Mouse (Mus musculus): ENCODE measurements around the gene Fgf12. TPM values are rescaled to one million over a fixed set of nuclear protein-coding genes. Genes with fewer than 3 reads are reported as not detected.

Fgf12 gene
- 0.87 and 1.4 TPM in 2 replicates for polyA plus RNA-seq (2015; fragmentation: Nextera tagmentation; extraction: Ambion mirVana)

DNA sequence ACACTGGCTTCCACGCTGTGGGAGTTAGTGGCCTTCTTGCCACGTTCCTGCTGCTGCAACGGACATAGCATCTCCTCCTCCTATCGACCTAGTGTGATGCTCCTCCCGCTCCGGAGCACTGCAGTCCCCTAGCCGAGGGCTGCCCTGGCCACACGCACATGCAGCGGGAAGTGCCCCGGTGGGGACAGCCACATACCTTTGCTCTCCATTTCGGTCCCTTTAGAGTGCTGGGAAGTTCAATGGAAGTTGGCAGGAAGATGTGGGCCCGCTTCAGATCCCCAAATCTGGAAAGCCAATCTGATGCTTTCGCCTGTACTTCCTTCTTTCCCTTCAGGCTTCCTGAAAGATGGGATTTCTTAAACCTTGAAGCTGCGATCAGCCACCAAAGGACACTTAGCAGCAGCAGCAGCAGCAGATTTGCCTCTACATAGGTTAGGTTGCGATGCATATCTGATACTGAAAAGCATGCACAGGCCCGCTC lies at the start of gene Fgf12:
Fgf12 (minus strand) TSS at position 431 of the 481 bp plus-strand sequence.
- DNase-seq (ENCODE audit: low spot score) = no peak

DNA sequence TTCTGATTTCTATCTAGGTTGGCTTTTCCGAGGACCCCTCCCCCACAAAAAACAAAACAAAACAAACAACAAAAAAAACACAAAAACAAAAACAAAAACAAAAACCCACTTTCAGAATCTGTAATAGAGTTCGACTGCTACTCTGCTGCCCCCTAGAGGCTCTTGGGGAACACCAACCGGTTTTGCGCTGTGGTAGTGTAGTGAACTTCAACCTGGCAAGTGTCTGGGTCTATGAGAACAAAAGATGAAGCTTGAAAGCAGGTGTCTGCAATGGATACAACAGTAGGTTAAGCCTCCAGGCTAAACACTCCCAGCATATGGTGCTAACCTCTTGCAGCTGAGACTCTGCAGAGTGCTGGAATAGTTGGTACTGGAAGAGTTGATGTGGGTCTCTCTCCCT lies 40.2 kb upstream of the Fgf12 start:
- DNase-seq (ENCODE audit: low spot score) = peak; percentile 4

DNA sequence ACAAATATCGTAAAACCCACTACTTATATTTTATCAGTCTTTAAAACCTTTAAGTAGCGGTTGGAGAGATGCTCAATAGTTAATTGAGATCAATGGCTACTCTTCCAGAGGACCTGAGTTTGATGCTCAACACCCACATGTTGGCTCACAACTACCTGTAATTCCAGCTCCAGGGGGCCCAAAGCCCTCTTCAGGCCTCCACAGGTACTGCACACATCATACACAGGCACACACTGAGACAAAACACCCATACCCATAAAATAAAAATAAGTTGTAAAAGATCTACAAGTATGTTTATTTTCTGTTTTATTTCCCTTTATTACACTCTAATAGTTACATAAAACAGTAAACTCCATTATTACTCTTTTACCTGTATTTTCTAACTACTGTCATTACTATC lies 17.4 kb upstream of the Fgf12 start:
- DNase-seq (ENCODE audit: low spot score) = no peak

DNA sequence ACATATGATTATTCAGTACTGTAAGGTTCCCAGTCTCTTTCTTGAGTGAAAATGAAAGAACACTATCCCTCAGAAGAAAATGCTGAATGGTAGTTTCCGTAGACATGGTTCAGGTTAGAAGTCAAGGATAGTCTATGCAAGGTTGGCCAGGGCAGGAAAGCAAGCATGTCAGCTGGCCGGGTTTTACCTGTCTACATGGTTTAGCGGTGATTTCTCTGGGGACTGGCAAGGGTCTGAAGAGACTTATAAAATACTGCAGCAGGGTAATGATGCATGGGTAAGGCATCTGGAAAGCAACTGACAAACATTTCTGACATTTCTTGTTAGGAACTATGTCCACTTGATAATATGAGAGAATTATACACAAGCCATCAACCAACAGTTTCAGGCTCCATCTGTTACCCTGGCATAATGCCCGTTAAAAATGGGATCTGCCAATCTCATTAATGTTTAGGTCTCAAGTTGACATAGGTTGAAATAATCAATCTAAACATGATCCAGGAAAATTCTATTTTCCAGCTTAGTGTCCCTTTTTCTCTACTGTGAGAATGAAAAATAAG lies 8.6 kb upstream of the Fgf12 start:
- no peak for DNase-seq (ENCODE audit: low spot score)

DNA sequence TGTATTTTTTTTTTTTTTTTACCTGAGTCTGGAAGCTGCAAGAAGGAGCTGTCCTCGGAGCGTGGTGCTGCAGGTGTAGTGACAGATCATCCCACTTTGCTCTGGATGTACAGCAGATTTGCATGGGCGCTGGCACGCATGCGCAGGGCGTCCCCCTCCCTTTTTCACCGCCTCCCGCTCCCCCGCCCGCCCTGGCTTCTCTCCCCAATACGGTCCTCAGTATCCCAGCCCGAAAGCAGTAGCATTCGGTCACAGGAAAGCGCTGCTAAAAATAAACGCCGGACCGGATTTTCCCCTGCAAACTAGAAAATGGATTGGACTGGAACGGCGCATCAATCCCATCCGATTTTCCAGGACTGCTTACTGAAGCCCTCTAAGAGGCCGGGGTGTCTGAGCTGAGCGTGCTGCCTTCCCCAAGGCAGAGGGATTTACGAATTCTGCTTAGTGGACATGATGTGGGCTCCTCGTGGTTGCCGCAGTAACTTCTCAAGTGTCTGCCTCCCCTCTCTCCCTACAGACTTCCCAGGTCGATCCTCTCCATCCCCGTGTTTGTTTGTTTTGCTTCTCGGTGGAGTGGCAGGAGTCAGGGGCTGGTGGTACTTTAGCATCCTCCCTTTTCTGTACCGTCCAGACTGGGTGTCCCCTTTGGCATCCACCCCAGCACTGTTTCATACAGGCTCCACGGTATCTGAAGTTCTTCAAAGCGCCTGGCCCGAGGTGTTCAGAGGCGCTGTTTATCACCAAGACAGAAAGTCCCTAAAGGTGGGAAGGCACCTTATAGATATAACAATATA lies 453 bp upstream of the Fgf12 start:
- no peak for DNase-seq (ENCODE audit: low spot score)

DNA sequence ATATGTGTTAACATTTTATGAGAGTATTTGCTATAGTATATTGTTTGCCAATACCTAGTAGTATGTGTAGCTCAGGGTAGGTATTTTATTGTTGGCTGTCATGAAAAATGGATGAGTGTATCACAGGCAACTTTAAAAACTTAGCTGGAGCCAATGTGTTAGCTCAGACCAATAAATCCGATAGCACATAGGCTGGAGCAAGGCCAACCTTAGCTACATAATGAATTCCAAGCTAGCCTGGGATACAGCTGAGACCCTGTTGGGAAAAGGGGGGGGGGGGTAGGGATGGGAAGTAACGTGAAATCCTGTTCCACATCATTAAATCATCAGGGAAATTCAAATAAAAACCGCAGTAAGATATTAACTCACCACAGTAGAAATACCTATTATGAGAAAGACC lies 18.4 kb downstream of the Fgf12 start:
- DNase-seq (ENCODE audit: low spot score) = no peak

DNA sequence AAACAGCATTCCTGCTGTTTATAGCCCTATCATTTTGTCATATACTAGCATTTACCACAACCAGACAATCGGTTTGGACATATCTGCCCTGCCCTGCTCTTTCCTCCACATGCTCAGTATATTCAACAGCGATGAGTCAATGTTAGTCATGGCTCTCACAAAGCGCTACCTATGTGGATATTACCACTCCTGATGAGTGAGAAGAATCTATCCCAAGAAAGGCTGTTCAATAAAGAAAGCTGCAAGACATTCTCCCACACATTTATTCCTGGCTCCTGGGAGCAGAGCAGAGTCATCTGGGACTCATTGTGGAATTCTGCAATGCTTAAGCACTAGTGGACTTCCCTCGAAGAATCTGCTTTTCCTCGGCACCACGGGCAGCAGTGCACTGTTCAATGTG lies 26.1 kb downstream of the Fgf12 start:
- DNase-seq (ENCODE audit: low spot score) = no peak

DNA sequence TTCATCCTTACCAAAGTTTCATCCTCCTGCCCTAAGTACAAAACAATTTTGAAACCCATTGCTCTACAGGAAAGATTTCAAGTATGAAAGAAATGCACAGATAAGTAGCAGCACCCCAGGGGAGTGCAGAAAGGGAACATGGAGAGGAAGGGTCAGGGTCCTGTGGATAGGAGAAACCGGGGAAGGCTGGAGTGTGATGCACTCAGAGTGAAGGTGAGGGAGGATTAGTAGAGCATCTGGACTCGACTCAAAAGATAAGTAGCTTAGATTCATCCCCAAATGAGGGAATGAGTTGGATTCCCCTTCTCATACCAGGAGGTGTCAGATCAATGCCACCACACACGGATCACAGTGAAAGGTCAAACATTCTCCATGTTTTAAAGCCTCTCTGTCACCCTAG lies 46.2 kb downstream of the Fgf12 start:
- DNase-seq (ENCODE audit: low spot score) = no peak

DNA sequence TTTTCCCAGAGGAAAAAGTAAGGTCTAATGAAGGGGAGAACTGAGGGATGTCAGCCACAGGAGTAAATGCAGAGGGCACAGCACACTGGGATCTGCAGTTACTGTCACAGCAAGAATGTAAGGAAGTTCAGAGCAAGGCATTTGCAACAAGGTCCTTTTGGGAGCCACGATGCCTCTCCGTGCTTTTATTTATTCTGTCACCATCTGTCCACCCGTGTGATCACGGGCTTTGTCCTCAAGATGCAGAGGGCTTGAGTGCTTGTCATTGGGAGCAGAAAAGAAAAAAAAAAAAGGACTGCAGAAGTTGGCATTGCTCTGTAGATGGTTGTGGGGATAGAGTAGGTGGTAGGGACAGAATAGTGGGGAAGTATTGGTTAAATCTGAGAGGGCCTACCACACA lies 52.5 kb downstream of the Fgf12 start:
- DNase-seq (ENCODE audit: low spot score) = no peak

DNA sequence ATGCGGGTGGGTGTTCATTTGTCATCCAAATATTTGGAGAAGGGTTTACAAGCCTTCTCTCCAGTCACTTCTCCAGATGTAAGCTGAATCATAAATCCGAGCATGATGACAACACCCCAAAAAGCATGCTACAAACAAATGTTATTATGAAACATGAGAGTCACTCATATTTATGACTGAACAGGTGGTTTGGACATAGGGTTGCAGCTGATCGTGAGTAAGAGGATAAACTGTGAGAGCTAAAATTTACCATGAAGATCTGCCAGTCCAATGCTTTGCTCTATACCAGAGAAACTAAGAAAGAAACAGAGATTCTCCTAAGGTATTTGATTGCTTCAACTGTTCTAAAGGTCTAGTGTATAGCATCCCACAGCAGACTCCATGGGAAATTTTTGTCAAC lies 56.0 kb downstream of the Fgf12 start:
- no peak for DNase-seq (ENCODE audit: low spot score)

DNA sequence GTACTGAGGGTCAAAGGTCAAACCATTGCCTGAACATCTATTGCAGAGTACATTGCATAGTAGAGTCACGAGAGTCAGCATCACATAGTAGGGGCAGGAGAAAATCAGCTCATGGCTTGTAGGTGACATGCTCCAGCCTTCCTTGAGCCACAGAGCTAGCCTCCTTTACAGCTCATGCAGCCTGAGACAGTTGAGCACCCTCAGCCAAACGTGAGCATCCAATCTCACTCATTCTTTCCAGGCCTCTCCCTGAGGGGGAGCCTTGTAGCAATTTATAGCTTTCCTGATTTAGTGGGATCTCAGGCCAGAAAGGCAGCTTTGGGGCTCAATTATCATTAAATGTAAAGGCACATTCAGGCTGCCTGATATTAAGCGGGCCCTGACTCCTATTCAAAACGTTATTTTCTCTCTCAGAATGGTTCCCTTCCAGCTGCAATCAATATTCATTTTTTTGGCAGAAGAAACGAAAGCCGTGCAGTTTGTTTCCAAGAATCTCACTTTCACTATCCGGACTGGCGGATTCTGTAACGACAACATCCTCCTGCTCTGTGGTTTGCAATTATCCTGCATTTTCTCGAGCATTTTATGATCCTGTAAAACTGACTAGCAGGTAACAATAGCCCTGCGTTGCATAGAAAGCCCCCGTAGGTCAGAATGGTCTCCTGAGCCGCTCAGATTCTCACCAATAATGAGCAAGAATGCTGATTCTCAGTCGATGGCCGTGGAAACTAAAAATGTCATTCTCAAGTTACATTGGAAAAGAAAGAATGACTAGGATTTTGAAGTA lies 58.6 kb downstream of the Fgf12 start:
- no peak for DNase-seq (ENCODE audit: low spot score)

DNA sequence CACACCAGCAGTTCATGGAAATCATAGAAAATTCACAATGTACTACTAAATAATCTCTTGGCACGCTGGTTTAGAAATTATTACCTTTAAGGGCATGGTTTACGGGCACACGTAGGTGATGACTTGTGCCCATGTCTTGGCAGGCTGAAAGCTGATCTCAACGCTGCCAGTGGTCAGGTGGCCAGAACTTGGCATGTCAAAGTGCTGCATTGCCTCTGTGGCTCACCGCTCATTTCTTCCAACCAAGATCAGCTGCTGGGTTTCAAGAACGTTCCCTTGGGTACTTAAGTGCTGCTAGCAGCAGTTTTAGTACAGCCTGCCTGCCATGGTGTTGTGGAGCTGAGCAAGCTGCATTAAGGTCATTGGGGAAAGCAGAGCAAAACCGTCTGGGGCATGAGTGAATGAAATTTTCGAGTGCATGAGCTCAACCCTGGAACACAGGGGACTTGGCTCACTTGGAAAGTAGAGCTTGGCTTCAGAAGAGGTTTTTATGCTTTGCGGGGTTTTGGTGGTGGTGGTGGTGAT lies 63.9 kb downstream of the Fgf12 start:
- DNase-seq (ENCODE audit: low spot score) = no peak

DNA sequence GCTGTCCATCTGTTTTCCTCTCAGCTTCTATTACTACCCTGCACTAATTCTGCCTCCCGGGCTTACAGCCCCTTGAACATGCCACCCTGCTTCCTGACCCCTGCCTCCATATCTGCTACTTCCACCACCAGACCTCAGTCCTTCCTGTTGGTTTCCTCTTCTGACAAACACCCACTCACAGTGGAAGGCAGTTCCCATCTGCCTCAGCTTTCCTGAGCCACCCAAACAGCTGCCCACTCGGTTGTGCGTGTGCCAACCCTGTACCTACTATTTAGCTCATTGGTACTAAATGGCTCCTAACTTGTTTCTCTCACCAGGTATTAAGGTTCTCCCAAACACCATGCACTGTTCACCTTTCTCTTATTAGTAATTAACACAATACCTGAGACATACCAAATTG lies 71.2 kb downstream of the Fgf12 start:
- DNase-seq (ENCODE audit: low spot score) = no peak

DNA sequence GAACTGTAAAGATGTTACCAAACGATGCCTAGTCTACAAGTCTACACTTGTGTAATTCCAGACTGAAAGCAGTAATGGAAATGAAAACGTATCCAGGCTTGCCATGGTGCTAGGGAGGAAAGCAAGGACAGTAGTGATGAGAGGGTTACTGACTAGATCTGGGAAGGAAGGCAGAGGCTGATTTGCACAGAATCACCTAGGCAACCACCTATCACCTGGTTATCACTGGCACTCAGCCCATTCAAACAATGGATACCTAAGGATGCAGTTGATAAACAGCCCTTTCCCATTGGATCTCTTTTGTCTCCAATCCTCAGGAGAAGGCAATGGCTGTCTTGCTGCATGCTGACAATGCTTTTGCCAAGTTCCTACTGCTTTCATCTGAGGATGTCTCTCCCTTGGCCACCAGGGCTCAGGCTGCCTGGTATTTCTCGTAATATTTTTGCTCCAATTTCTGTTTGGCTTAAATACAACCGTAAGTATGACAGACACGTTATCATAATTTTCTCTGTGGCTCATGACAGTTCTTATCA lies 84.0 kb downstream of the Fgf12 start:
- DNase-seq (ENCODE audit: low spot score) = no peak

DNA sequence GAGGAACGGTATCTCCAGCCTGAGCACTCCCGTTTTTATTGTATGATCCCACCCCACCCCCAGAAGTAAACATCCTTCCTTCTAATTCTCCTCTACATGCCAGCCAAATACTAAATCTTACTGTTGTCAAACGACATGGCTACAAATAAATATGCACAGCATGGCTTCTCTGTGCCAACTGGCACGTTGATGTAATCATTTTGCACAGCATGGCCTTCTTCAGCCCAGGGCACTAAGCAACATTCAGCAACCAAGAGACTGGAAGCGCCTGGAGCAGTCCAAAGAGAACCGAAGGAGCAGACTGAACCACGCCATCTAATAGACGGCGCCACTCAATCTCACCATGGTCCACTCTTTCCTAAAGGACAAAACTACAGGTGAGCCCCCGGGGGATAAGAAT lies 100.2 kb downstream of the Fgf12 start:
- no peak for DNase-seq (ENCODE audit: low spot score)

DNA sequence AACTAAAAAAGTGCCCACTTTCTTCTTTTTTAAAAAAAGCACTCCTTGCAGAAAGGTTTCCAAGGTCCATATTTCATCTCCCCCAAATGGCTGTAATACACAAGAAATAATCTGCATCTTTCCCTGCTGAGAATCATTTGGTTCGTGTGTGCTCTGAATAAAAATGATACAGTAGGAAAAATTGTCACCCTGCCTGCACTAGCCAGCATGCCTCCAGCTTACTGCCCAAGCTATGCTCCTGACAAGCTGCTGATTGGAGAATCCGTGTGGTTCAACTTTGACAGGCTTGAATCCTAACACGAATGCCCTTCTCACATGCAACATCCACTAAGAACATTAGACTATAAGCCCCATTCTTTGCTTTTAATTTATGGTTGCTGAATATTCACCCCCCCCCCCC lies 102.3 kb downstream of the Fgf12 start:
- no peak for DNase-seq (ENCODE audit: low spot score)

DNA sequence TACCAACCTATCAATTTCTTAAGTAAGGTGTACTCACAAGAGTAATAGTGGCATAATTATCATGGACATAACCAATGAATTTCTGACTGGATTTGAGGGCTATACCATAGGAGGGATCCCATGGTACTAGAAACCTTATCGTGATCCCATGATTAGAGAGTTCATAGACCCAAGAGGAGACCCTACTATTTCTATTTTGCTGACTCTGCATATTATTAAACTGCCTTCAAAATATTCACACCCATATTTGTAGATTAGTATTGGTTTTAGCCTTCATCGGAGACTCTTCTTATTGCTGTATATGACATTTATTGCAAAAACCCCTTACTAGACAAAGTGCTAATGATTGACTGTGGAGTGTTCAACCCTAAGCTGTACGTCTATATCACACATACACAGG lies 107.8 kb downstream of the Fgf12 start:
- no peak for DNase-seq (ENCODE audit: low spot score)

DNA sequence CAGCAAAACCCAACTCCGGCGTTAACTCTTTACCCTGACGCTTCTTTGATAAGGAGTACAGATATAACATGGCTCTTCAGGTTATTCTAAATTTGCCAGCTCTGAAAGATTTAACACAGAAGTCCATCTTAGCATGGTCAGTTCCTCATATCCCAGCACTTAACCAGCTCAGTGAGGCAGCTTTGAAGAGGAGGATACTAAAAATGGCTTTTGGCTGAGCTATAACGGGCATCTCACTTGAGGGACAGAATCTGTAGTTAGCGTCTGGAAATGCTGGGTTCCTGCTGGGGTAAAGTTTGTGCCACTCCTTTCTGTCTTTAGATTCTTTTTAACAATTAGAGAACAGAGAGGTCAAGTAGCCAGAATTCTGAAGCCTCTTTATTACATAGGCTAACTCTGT lies 121.1 kb downstream of the Fgf12 start:
- no peak for DNase-seq (ENCODE audit: low spot score)

DNA sequence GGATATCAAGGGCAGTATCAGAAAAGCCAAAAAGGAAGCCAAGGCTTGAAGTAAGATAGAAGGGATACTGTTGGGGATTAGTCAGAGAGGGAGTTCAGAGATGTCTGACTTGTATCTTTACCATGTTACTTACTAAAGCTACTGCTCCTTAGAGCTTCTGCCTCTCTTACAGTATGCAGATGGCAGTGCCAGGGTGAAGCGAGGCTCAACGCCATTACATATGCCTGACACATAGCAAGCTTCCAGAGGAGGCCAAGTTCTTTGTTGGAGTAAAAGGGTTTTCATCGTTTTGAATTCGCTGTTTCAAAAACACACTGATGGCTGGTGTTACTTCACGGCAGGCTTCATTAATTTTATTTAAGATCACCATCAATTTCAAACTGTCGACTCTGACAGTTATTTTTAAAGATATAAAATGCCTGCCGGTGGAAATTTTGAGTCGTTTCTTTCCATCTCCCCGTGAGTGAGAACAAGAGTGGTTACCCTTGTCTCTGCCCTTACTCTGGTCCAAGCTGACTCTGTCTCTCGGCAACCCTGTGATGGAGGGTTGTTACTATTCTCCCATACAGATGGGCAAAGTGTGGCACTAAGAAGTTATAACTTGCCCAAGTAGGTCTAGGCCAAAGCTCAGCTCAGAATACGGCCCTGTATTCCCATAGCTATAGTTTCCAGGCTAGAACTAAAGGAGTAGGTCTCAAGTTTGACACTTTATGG lies 121.9 kb downstream of the Fgf12 start:
- DNase-seq (ENCODE audit: low spot score) = no peak

DNA sequence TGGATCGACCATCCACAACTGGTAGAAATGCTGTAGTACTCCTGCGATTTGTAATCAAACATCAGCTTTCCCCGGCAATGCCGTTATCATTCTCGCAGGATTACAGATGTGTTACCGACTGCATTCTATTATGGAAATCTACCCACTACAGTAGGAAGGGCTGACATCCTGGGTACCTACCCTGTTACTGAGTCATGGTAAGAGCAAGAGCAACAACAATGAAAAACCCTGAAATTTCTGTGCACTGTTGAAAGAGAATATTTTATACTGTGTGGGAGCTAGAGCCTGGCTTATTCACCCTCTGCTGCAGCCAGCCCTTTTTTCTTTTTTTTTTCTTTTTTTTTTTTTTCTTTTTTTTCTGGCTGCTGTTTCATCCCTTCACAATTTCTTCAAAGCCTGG lies 126.6 kb downstream of the Fgf12 start:
- no peak for DNase-seq (ENCODE audit: low spot score)

DNA sequence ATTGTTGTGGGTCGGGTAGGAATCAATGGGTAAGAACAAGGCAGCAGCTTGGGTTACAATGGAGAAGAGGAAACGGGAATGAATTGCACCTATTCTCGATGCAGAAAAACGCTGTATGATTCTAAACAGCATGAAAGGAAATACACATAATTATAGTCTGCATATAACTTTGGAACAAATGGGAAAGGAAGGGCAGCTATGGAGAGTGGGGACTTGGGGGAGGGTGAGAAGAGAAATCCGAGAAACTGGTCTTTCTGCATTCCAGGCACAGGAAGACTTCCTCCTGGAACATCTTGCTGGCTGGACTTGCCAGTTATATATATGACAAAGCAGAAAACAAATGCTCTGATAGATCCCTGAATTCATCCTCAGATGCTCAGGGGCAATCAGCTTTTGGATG lies 127.2 kb downstream of the Fgf12 start:
- DNase-seq (ENCODE audit: low spot score) = no peak

Data from thymus, postnatal 0 days (tissue).